Comparison of ENCODE assay signal across 8 mouse cellular contexts in the genomic region with DNA sequence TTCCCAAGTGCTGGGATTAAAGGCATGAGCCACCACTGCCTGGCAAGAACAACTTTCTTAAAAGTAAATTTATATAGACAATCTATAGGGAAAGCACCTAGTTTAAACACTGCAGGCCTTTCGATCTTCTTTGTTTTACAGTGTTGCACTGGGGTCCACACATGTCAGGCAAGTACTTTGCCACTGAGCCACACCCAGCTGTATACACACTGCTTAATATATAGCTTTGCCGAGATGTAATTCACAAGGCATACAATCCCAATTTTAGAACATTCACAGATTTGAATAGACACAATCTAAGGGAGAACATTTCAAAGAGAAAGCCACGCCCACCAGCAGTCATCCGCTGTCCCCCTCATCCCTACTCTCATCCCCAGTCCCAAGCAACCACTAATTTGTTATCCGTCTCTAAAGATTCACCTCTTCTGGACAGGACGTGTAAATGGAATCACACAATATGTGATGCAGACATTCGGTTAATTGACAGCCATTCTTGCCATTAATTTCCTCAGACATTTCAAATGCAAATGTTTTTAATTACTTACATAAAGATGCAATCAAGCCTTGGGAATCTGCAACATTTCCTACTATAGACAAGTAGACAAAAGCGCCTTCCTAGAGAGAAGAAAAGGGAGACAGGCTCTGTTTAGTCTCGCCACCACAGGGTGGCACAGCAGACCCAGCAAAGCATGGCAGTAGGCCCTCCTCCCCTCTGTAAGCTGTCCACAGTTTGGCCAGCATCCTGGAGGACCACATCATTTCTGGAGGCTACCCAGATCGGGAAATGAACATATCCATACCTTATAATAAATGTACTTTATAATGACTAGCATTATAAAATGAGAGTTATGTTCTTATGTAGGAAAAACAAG. TPM values are rescaled to one million over a fixed set of nuclear protein-coding genes. Genes with fewer than 3 reads are reported as not detected.
DNase-seq lines count a peak whose midpoint lies in the region; ATAC-seq and TF ChIP-seq lines count a peak whose summit lies in the region.

No protein-coding gene starts in this region.

- H3K4me1 ChIP-seq in embryonic facial prominence, embryonic 14.5 days (ENCODE audit: control insufficient read depth, insufficient read depth, low read length), result no peaks in the 10 kb centered on the region
- H3K4me1 ChIP-seq in embryonic facial prominence, embryonic 10.5 days, result peaks cover 5% of the 10 kb centered on the region
- no peaks in the 10 kb centered on the region for H3K4me1 ChIP-seq in liver, postnatal 0 days (ENCODE audit: insufficient read depth)
- no peaks in the 10 kb centered on the region for H3K4me1 ChIP-seq in liver, embryonic 11.5 days (replicated peaks; ENCODE audit: control insufficient read depth, insufficient read depth, low read length)
- H3K4me1 ChIP-seq in forebrain, embryonic 15.5 days, result no peaks in the 10 kb centered on the region

- no peak overlapping the region for H3K27ac ChIP-seq in embryonic facial prominence, embryonic 14.5 days (replicated peaks; ENCODE audit: low read depth, low read length)
- H3K27ac ChIP-seq in embryonic facial prominence, embryonic 10.5 days (replicated peaks), result no peak overlapping the region
- no peak overlapping the region for H3K27ac ChIP-seq in liver, postnatal 0 days (ENCODE audit: low read depth)
- no peak overlapping the region for H3K27ac ChIP-seq in liver, embryonic 11.5 days (ENCODE audit: low read depth, low read length)
- peak overlapping the region; percentile 29 for H3K27ac ChIP-seq in forebrain, embryonic 15.5 days (replicated peaks)

- ATAC-seq in embryonic facial prominence, embryonic 14.5 days (ENCODE audit: low read depth), result no peak
- no peak for ATAC-seq in liver, postnatal 0 days
- ATAC-seq in liver, embryonic 11.5 days (replicated peaks; ENCODE audit: low FRiP score), result no peak
- ATAC-seq in forebrain, embryonic 15.5 days (replicated peaks), result peak; percentile 96

- 75% methylated on average over 10 of the region's 10 CpGs for WGBS in embryonic facial prominence, embryonic 14.5 days
- 77% methylated on average over 10 of the region's 10 CpGs for WGBS in embryonic facial prominence, embryonic 10.5 days
- WGBS in liver, postnatal 0 days (ENCODE audit: insufficient replicate concordance), result 78% methylated on average over 10 of the region's 10 CpGs
- WGBS in liver, embryonic 11.5 days, result 82% methylated on average over 10 of the region's 10 CpGs
- WGBS in forebrain, embryonic 15.5 days, result 24% methylated on average over 10 of the region's 10 CpGs

- H3K4me2 ChIP-seq in embryonic facial prominence, embryonic 14.5 days (ENCODE audit: low read depth, low read length), result no peak overlapping the region
- no peak overlapping the region for H3K4me2 ChIP-seq in liver, postnatal 0 days (ENCODE audit: low read depth, low read length)
- no peak overlapping the region for H3K4me2 ChIP-seq in liver, embryonic 11.5 days
- no peak overlapping the region for H3K4me2 ChIP-seq in forebrain, embryonic 15.5 days (replicated peaks)

- 0 out of 2 replicates have a peak overlapping the region, but pooled peaks have one; percentile 14 for H3K9ac ChIP-seq in embryonic facial prominence, embryonic 14.5 days (ENCODE audit: low read depth, low read length)
- H3K9ac ChIP-seq in liver, postnatal 0 days (replicated peaks), result no peak overlapping the region
- no peak overlapping the region for H3K9ac ChIP-seq in liver, embryonic 11.5 days (ENCODE audit: low read depth, low read length)
- no peak overlapping the region for H3K9ac ChIP-seq in forebrain, embryonic 15.5 days (replicated peaks)

- intact Hi-C loops in heart, postnatal 25 days (cut with DNase I), result no loop called here

- peak; percentile 43 for TF ChIP-seq CTCF in liver, postnatal 0 days (IDR thresholded peaks at IDR 0.05; ENCODE audit: low read depth)

- H3K27me3 ChIP-seq in embryonic facial prominence, embryonic 14.5 days (replicated peaks; ENCODE audit: control insufficient read depth, insufficient read depth, low read length), result no peaks in the 10 kb centered on the region
- no peaks in the 10 kb centered on the region for H3K27me3 ChIP-seq in embryonic facial prominence, embryonic 10.5 days (replicated peaks; ENCODE audit: low read depth, poor library complexity, severe bottlenecking)
- H3K27me3 ChIP-seq in liver, postnatal 0 days (ENCODE audit: insufficient read depth, low read length), result no peaks in the 10 kb centered on the region
- no peaks in the 10 kb centered on the region for H3K27me3 ChIP-seq in liver, embryonic 11.5 days (replicated peaks; ENCODE audit: control insufficient read depth, insufficient read depth, low read length)
- no peaks in the 10 kb centered on the region for H3K27me3 ChIP-seq in forebrain, embryonic 15.5 days

- H3K36me3 ChIP-seq in embryonic facial prominence, embryonic 14.5 days (ENCODE audit: control insufficient read depth, insufficient read depth, low read length), result no peaks in the 10 kb centered on the region
- H3K36me3 ChIP-seq in embryonic facial prominence, embryonic 10.5 days (replicated peaks), result no peaks in the 10 kb centered on the region
- no peaks in the 10 kb centered on the region for H3K36me3 ChIP-seq in liver, postnatal 0 days (replicated peaks; ENCODE audit: insufficient read depth, low read length)
- no peaks in the 10 kb centered on the region for H3K36me3 ChIP-seq in liver, embryonic 11.5 days (ENCODE audit: control insufficient read depth, insufficient read depth, low read length)
- H3K36me3 ChIP-seq in forebrain, embryonic 15.5 days, result no peaks in the 10 kb centered on the region

- H3K9me3 ChIP-seq in embryonic facial prominence, embryonic 14.5 days (ENCODE audit: control insufficient read depth, low read length), result no peaks in the 10 kb centered on the region
- H3K9me3 ChIP-seq in embryonic facial prominence, embryonic 10.5 days, result no peaks in the 10 kb centered on the region
- no peaks in the 10 kb centered on the region for H3K9me3 ChIP-seq in liver, postnatal 0 days (ENCODE audit: low read length)
- no peaks in the 10 kb centered on the region for H3K9me3 ChIP-seq in liver, embryonic 11.5 days (ENCODE audit: control insufficient read depth, low read length)
- no peaks in the 10 kb centered on the region for H3K9me3 ChIP-seq in forebrain, embryonic 15.5 days

- peak; percentile 11 for DNase-seq in embryonic facial prominence, embryonic 14.5 days (ENCODE audit: low spot score)
- no peak for DNase-seq in embryonic facial prominence, embryonic 10.5 days (ENCODE audit: low spot score)
- DNase-seq in liver, postnatal 0 days, result no peak
- no peak for DNase-seq in liver, embryonic 11.5 days (ENCODE audit: low spot score)
- peak; percentile 28 to 39 for DNase-seq in right cerebral cortex, adult 2 months (ENCODE audit: low spot score in 2 of 2)
- DNase-seq in urinary bladder, postnatal 10 days (ENCODE audit: low spot score), result no peak
- DNase-seq in heart, postnatal 25 days (ENCODE audit: low spot score), result no peak

- no peak for TF ChIP-seq EP300 in liver, postnatal 0 days (IDR thresholded peaks at IDR 0.05; ENCODE audit: low read depth)

- no peak overlapping the region for H3K4me3 ChIP-seq in embryonic facial prominence, embryonic 14.5 days (ENCODE audit: low read depth, low read length)
- no peak overlapping the region for H3K4me3 ChIP-seq in embryonic facial prominence, embryonic 10.5 days
- H3K4me3 ChIP-seq in liver, postnatal 0 days (ENCODE audit: low read depth, low read length), result no peak overlapping the region
- H3K4me3 ChIP-seq in liver, embryonic 11.5 days (ENCODE audit: low read depth, low read length), result no peak overlapping the region
- no peak overlapping the region for H3K4me3 ChIP-seq in forebrain, embryonic 15.5 days

RNA-seq across cellular contexts. Expression of gene Ebpl, which starts 13.2 kb away (rescaled TPM):
- 11.9 and 12.1 TPM in 2 replicates for polyA plus RNA-seq in embryonic facial prominence, embryonic 14.5 days (2014; fragmentation: Nextera tagmentation; extraction: Ambion mirVana)
- polyA plus RNA-seq in embryonic facial prominence, embryonic 10.5 days (2016; fragmentation: Nextera tagmentation; extraction: Ambion mirVana), result 9.7 and 10.5 TPM in 2 replicates
- polyA plus RNA-seq in liver, postnatal 0 days (2015; fragmentation: Nextera tagmentation; extraction: Ambion mirVana), result 13.3 and 13.8 TPM in 2 replicates
- 5.8 and 6.7 TPM in 2 replicates for polyA plus RNA-seq in liver, embryonic 11.5 days (2014; fragmentation: Nextera tagmentation; extraction: Ambion mirVana)
- polyA plus RNA-seq in forebrain, embryonic 15.5 days (2015; fragmentation: Nextera tagmentation; extraction: Ambion mirVana), result 11.1 TPM in 2 replicates
- 1 to 10 TPM; 1.3 TPM for total RNA-seq in heart, postnatal 25 days (2021)

RNA-seq across cellular contexts. Expression of gene Arl11, which starts 37.5 kb away (rescaled TPM):
- 1.7 and 1.8 TPM in 2 replicates for polyA plus RNA-seq in embryonic facial prominence, embryonic 14.5 days (2014; fragmentation: Nextera tagmentation; extraction: Ambion mirVana)
- 0.30 and 0.36 TPM in 2 replicates for polyA plus RNA-seq in embryonic facial prominence, embryonic 10.5 days (2016; fragmentation: Nextera tagmentation; extraction: Ambion mirVana)
- 2.8 and 3.0 TPM in 2 replicates for polyA plus RNA-seq in liver, postnatal 0 days (2015; fragmentation: Nextera tagmentation; extraction: Ambion mirVana)
- 1.1 and 1.4 TPM in 2 replicates for polyA plus RNA-seq in liver, embryonic 11.5 days (2014; fragmentation: Nextera tagmentation; extraction: Ambion mirVana)
- 0.28 and 0.33 TPM in 2 replicates for polyA plus RNA-seq in forebrain, embryonic 15.5 days (2015; fragmentation: Nextera tagmentation; extraction: Ambion mirVana)
- total RNA-seq in heart, postnatal 25 days (2021), result 1 to 10 TPM; 1.2 to 1.8 TPM

Comparison
In these comparisons a context has a peak if more than half of its experiments do, and no peak if none do; other contexts are left out.
1. DNase-seq: peak in embryonic facial prominence, embryonic 14.5 days (single experiment) and right cerebral cortex, adult 2 months (2 of 2); none in embryonic facial prominence, embryonic 10.5 days (single experiment), liver, postnatal 0 days (single experiment), liver, embryonic 11.5 days (single experiment), urinary bladder, postnatal 10 days (single experiment) and heart, postnatal 25 days (single experiment).